Mouse (Mus musculus) erythroblast, embryonic 14.5 days (primary cell): ENCODE measurements around the gene Tbx21. TPM values are rescaled to one million over a fixed set of nuclear protein-coding genes. Genes with fewer than 3 reads are reported as not detected.

Source experiments
- H3K27me3 ChIP-seq: 2 replicates; pipeline ENCODE4 v1.6.1; 2012; ENCODE audit warnings: inconsistent platforms; ENCODE audit not compliant: control insufficient read depth
- H3K36me3 ChIP-seq: 2 replicates; pipeline ENCODE4 v1.6.1; 2012; ENCODE audit warnings: mild to moderate bottlenecking, inconsistent platforms; ENCODE audit not compliant: control insufficient read depth
- H3K4me1 ChIP-seq: 2 replicates; pipeline ENCODE4 v1.6.1; 2012; ENCODE audit warnings: inconsistent platforms; ENCODE audit not compliant: control insufficient read depth
- H3K4me3 ChIP-seq: replicated peaks from 2 replicates; pipeline ENCODE3; 2012; ENCODE audit warnings: moderate library complexity, mild to moderate bottlenecking, inconsistent platforms
- H3K9me3 ChIP-seq: 2 replicates; pipeline ENCODE4 v1.6.1; 2012; ENCODE audit warnings: low read length, inconsistent platforms, mixed read lengths; ENCODE audit not compliant: control insufficient read depth
- GATA1 ChIP-seq: IDR thresholded peaks from 2 replicates; pipeline ENCODE4 v1.6.1; 2012; ENCODE audit warnings: low read length, inconsistent platforms, mixed read lengths
- TAL1 ChIP-seq: IDR thresholded peaks from 3 replicates; pipeline ENCODE4 v1.6.1; 2012; ENCODE audit warnings: low read length, inconsistent platforms, mixed read lengths
- polyA plus RNA-seq: library from polyadenylated mRNA; stranded (reverse); fragments of >175 nt; gene quantifications from 2 replicates; pipeline ENCODE4 v1.2.3, GENCODE M21; 2012

Tbx21 gene
- polyA plus RNA-seq: 0.02 TPM in 1 of 2 replicates, not detected in the other

DNA sequence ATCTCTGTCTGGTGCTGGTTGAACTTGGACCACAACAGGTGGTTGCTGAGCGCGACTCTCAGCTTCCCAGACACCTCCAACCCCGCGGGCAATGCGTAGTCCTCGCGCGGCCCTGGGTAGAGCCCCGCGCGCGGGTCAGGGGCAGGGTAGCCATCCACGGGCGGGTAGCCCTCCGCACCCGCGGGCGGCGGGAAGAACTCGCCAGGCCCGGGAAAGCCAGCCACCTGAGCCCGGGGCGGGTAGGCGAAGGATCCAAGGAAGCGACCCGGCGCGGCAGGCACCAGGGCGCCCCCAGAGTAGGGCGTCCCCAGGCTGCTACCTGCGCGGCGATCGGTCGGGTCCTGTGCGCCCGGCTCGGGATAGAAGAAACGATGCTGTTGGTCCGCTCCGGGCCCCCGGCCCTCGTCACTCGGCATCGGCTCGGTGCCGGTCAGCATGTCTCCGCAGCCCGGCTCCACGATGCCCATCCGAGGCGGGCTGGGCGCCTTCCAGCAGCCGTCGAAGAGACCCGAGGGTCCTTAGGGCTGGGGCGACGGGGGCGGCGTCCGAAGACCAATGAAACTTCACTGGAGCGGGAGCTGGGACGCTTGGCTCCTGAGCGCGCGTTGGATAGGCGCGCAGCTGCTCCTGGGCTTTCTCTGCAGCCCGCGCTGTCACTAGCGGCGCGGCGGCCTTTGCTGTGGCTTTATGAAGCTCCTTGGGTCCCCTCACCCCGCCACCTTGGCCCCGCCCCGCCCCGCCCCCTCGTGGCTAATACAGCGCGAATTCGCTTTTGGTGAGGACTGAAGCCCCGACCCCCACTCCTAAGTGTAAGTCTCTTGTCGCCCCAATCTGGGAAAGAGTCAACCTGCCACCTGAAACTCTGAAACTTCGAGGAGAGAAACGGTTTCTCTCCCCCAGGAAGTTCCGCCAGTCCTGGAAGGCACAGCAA lies at the start of gene Tbx21:
Gene Tbx21, minus strand, starts transcription at position 661 of the 931 bp plus-strand sequence.
- peaks cover 69% of the 10 kb centered on the region for H3K27me3 ChIP-seq
- no peaks in the 10 kb centered on the region for H3K36me3 ChIP-seq
- H3K4me3 ChIP-seq: no peak within 1 kb of the TSS
- TF ChIP-seq GATA1 (no peak), TAL1 (no peak)
- H3K9me3 ChIP-seq: no peaks in the 10 kb centered on the region
- no peaks in the 10 kb centered on the region for H3K4me1 ChIP-seq

- H3K4me1 ChIP-seq: peaks cover 1% of the 10 kb centered on the region; the same call in 1 of the 2 replicates
- H3K27me3 ChIP-seq: no peaks in the 10 kb centered on the region
- H3K4me3 ChIP-seq: no peak overlapping the region
- H3K9me3 ChIP-seq: no peaks in the 10 kb centered on the region
- peaks cover 100% of the 10 kb centered on the region for H3K36me3 ChIP-seq
- TF ChIP-seq TAL1 (no peak), GATA1 (no peak)
Measured at GRCm38 (mm10) chr11:97160341-97160740, 45.2 kb upstream of the Tbx21 start.

- peaks cover 83% of the 10 kb centered on the region for H3K36me3 ChIP-seq
- TF ChIP-seq TAL1: no peak
- no peak for TF ChIP-seq GATA1
- H3K4me3 ChIP-seq: no peak overlapping the region
- H3K27me3 ChIP-seq: peaks cover 25% of the 10 kb centered on the region
- H3K4me1 ChIP-seq: no peaks in the 10 kb centered on the region; the same call in 1 of the 2 replicates
- peaks cover 3% of the 10 kb centered on the region; the same call in 1 of the 2 replicates for H3K9me3 ChIP-seq
Measured at GRCm38 (mm10) chr11:97156999-97157398, 41.9 kb upstream of the Tbx21 start.

GRCm38 (mm10) chr11:97152662-97153287 lies 37.6 kb upstream of the Tbx21 start:
- Histone ChIP-seq H3K4me3 (no peak overlapping the region), H3K4me1 (peaks cover 7% of the 10 kb centered on the region), H3K27me3 (peaks cover 67% of the 10 kb centered on the region), H3K36me3 (peaks cover 41% of the 10 kb centered on the region), H3K9me3 (peaks cover 7% of the 10 kb centered on the region; the same call in 1 of the 2 replicates)
- TF ChIP-seq GATA1 (no peak), TAL1 (no peak)

DNA sequence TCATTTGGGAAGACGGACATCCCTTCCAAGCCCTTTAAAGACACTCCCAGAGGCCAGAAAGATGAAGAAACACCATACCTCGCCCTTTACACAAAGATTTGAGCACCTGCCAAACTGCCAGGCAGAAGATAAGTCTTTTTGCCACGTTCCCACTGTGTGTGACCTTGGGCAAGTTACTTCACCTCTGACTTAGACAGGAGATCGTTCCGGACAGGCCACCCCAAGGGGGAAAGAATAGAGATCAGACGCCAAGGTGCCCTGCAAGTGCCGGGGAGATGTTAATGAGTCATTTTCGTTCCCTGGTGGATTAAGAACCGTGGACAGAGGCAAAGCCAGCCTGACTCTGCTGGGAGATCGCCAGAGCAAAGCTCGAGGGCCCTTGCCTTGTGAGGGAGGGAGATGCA lies 36.9 kb upstream of the Tbx21 start:
- peaks cover 7% of the 10 kb centered on the region for H3K4me1 ChIP-seq
- peaks cover 7% of the 10 kb centered on the region; the same call in 1 of the 2 replicates for H3K9me3 ChIP-seq
- H3K36me3 ChIP-seq: peaks cover 33% of the 10 kb centered on the region
- TF ChIP-seq GATA1 (no peak), TAL1 (no peak)
- peaks cover 74% of the 10 kb centered on the region for H3K27me3 ChIP-seq
- no peak overlapping the region for H3K4me3 ChIP-seq

DNA sequence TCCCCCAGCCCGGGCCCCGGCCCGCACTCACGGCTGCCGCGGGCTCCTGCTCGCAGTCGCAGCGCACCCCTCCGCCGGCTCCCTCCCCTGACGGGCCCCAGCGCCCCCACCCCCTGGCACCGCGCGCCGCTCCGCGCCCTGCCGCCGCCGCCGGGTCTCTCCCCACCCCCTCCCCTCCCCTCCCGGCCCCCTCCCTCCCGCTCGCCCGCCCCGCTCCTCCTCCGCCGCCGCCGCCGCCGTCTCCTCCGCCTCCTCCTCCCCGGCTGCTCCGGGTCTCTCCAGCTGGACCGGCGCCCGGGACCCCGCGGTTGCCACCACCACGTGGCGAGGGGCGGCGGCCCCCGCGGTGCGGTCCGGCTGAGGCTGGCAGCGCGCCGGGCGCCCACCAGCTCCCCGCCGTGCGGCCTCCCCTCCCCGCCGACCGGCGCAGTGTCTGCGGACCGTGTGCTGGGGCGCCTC lies 36.2 kb upstream of the Tbx21 start, which contains the start of gene Tbkbp1:
Gene Tbkbp1, minus strand, starts transcription at position 153 of the 459 bp plus-strand sequence.
- Histone ChIP-seq H3K9me3 (peaks cover 7% of the 10 kb centered on the region; the same call in 1 of the 2 replicates), H3K27me3 (peaks cover 78% of the 10 kb centered on the region), H3K36me3 (peaks cover 27% of the 10 kb centered on the region), H3K4me1 (peaks cover 7% of the 10 kb centered on the region), H3K4me3 (peak within 1 kb of the TSS; percentile 49)
- TF ChIP-seq GATA1 (no peak), TAL1 (no peak)

- Histone ChIP-seq H3K9me3 (peaks cover 7% of the 10 kb centered on the region; the same call in 1 of the 2 replicates), H3K4me3 (peak overlapping the region; percentile 49), H3K27me3 (peaks cover 81% of the 10 kb centered on the region), H3K4me1 (peaks cover 7% of the 10 kb centered on the region), H3K36me3 (peaks cover 20% of the 10 kb centered on the region)
- TF ChIP-seq GATA1 (no peak), TAL1 (no peak)
Measured at GRCm38 (mm10) chr11:97150411-97151330, 35.5 kb upstream of the Tbx21 start.

DNA sequence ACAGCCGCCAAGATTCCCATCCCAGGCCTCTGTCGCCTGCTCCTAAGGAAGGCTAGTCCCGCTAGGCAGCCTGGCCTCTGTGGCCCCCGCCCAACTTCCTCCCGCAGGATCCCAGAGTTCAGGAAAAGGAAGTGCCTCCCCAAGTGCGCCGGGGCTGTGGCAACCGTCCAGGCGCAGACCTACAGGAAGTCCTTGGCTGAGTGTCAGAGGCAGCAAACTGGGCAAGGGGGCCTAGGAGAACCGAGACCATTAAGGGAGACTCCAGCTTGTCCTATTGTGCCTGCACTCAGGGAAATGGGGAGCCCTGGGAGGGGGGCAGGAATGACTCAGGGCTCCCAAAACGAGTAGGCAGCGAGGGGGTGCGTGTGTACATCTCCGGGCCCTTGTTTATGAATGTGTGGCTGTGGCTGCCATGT lies 34.9 kb upstream of the Tbx21 start:
- Histone ChIP-seq H3K36me3 (peaks cover 14% of the 10 kb centered on the region), H3K27me3 (peaks cover 81% of the 10 kb centered on the region), H3K9me3 (peaks cover 7% of the 10 kb centered on the region; the same call in 1 of the 2 replicates), H3K4me3 (peak overlapping the region; percentile 49), H3K4me1 (peaks cover 7% of the 10 kb centered on the region)
- TF ChIP-seq TAL1 (no peak), GATA1 (no peak)
